Mouse (Mus musculus): Measurements from ENCODE around the gene Aadat. TPM values are rescaled to one million over a fixed set of nuclear protein-coding genes. Genes with fewer than 3 reads are reported as not detected.
"Not testable (repeated sequence)": the region's sequence is repeated elsewhere in the genome, so short reads cannot be mapped to it uniquely, and the experiment has no call there.

Gene Aadat
- polyA plus RNA-seq, 1 experiment from 2014 or later, result 1.4 TPM

DNA sequence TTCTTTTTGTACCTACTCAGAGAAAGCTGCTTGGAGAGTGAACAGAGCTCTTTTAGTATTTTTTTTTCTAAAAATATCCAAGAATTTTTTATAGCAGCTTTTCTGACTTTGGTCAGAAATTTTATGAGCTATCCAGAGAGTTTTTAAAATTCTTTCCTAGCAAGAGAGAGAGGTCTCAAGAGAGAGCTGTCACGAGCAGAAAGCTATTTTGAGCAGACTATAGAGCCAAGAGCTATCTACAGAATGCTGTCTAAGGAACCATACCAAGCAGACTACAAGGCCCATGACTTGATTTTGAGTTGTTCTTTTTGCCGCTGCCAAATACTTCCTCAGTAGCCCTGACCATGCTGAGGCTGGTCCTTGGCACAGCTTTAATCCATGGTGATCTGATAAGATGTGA, 77.6 kb downstream of the Aadat start:
- Histone ChIP-seq H3K9ac (replicated peaks) (no peak overlapping the region), H3K4me3 (replicated peaks) (no peak overlapping the region), H3K27ac (no peak overlapping the region), H3K27me3 (no peaks in the 10 kb centered on the region), H3K9me3 (no peaks in the 10 kb centered on the region), H3K4me1 (replicated peaks) (no peaks in the 10 kb centered on the region), H3K36me3 (no peaks in the 10 kb centered on the region), H3K4me2 (replicated peaks) (no peak overlapping the region)
- 90% methylated on average over 2 of the region's 2 CpGs for WGBS
- no peak for ATAC-seq

DNA sequence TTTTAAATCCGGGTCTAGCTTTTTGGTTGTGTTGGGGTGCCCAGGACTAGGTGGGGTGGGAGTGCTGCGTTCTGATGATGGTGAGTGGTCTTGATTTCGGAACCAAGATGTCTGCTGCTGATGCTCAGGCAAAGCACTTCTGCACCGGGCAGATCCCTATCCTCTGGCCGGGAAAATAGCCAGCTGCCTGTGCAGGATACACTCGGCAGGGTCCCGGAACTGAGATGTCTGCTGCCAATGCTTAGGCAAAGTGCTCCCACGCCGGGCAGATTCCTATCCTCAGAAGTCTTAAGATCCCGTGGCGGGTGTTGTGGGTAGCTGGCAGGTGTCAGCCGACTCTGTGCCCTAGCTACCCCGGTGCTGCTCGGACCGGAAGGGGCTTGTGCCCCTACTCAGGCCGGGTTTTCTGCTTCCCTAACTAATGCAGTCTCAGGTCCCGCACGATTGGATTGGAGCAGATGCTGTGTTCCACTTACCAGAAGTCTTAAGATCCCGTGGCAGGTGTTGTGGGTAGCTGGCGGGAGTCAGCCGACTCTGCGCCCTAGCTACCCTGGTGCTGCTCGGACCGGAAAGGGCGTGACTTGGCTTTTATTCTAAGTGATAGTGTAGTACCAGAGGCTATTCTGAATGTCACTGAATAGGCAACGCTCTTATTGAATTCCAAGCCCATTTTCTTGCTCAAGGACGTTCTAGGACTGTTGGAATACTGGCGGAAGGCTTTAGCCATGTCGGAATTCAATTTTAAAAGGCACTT, 85.8 kb downstream of the Aadat start:
- H3K27ac ChIP-seq; H3K36me3 ChIP-seq; H3K9ac ChIP-seq (replicated peaks); H3K27me3 ChIP-seq; H3K4me3 ChIP-seq (replicated peaks); ATAC-seq; H3K4me2 ChIP-seq (replicated peaks); H3K9me3 ChIP-seq; H3K4me1 ChIP-seq (replicated peaks): not testable (repeated sequence)
- 92% methylated on average over 29 of the region's 29 CpGs for WGBS

DNA sequence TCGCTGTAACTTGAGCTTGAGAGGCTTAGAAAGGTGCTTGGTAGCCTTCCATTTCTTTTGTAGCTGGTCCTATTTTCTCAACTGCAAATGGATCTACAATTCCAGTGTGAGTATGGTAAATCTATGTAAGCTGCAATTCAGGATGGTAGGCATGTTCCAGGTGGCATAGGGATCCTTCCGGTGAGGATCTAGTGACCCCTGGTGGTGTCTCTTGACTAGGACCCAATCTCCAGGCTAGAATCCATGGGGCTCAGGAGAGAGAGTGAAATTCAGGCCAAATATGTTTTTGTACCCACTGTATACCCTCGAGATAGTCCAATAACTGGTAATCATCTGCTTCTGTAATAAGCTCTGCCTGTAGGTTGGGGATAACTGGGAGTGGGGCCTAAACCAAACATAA, 89.0 kb downstream of the Aadat start:
- H3K4me3 ChIP-seq (replicated peaks), result no peak overlapping the region
- no peaks in the 10 kb centered on the region for H3K9me3 ChIP-seq
- no peak overlapping the region for H3K9ac ChIP-seq (replicated peaks)
- no peak overlapping the region for H3K27ac ChIP-seq
- no peaks in the 10 kb centered on the region for H3K36me3 ChIP-seq
- no peak for ATAC-seq
- no peak overlapping the region for H3K4me2 ChIP-seq (replicated peaks)
- H3K27me3 ChIP-seq, result no peaks in the 10 kb centered on the region
- H3K4me1 ChIP-seq (replicated peaks), result no peaks in the 10 kb centered on the region
- WGBS, result 69% methylated on average over 3 of the region's 3 CpGs

Other genes starting within 250 kb of the Aadat start
- gene Gm10283, start 2.7 kb upstream of the Aadat start, polyA plus RNA-seq (2015; fragmentation: Nextera tagmentation; extraction: Ambion mirVana), result not detected in 2 replicates
- gene Mfap3l, start 126.9 kb downstream of the Aadat start, polyA plus RNA-seq (2015; fragmentation: Nextera tagmentation; extraction: Ambion mirVana), result 0.86 and 1.1 TPM in 2 replicates